Mouse (Mus musculus) hindbrain, embryonic 12.5 days (tissue): ENCODE measurements around the gene Cmtm3. TPM values are rescaled to one million over a fixed set of nuclear protein-coding genes. Genes with fewer than 3 reads are reported as not detected.
"Not testable (repeated sequence)": the region's sequence is repeated elsewhere in the genome, so short reads cannot be mapped to it uniquely, and the experiment has no call there.

Source experiments
- ATAC-seq: fragments of 200-750 bp; cut with Nextera tagmentation; 2 replicates; pipeline ENCODE4 v1.8.0; 2017; ENCODE audit warnings: moderate TSS enrichment; ENCODE audit not compliant: low FRiP score
- H3K27ac ChIP-seq: fragments of 300-500 bp; sonication (generic); 2 replicates; pipeline ENCODE4 v1.5.1; 2016; ENCODE audit warnings: mild to moderate bottlenecking
- H3K27me3 ChIP-seq: fragments of 300-500 bp; sonication (generic); 2 replicates; pipeline ENCODE4 v1.6.1; 2016; ENCODE audit warnings: mild to moderate bottlenecking
- H3K36me3 ChIP-seq: fragments of 300-500 bp; sonication (generic); 2 replicates; pipeline ENCODE4 v1.6.1; 2016; ENCODE audit warnings: mild to moderate bottlenecking
- H3K4me1 ChIP-seq: fragments of 300-500 bp; sonication (generic); 2 replicates; pipeline ENCODE4 v1.6.1; 2016
- H3K4me2 ChIP-seq: fragments of 300-500 bp; sonication (generic); replicated peaks from 2 replicates; pipeline ENCODE4 v1.6.1; 2016; ENCODE audit warnings: mild to moderate bottlenecking
- H3K4me3 ChIP-seq: fragments of 300-500 bp; sonication (generic); 2 replicates; pipeline ENCODE4 v1.5.1; 2016; ENCODE audit warnings: mild to moderate bottlenecking
- H3K9ac ChIP-seq: fragments of 300-500 bp; sonication (generic); 2 replicates; pipeline ENCODE4 v1.6.1; 2016; ENCODE audit warnings: mild to moderate bottlenecking, moderate library complexity
- H3K9me3 ChIP-seq: fragments of 300-500 bp; sonication (generic); replicated peaks from 2 replicates; pipeline ENCODE4 v1.6.1; 2016; ENCODE audit warnings: mild to moderate bottlenecking
- WGBS: fragments of 180-500 bp; shearing (Covaris S2); methylation state at CpG from one replicate; pipeline ENCODE4 v1.1.7; 2016; 5-methylcytosine and 5-hydroxymethylcytosine counted together
- polyA plus RNA-seq: library from polyadenylated mRNA; unstranded; fragments of >200 nt; fragmentation: Nextera tagmentation; extraction: Ambion mirVana; gene quantifications from 2 replicates; pipeline ENCODE4 v1.2.1, GENCODE M21; 2016

Cmtm3 gene
- 84.4 and 92.5 TPM in 2 replicates for polyA plus RNA-seq

- H3K9me3 ChIP-seq, result no peaks in the 10 kb centered on the region
- no peaks in the 10 kb centered on the region for H3K36me3 ChIP-seq
- 0 out of 2 replicates have a peak within 1 kb of the TSS, but pooled peaks have one; percentile 66 for H3K27ac ChIP-seq
- H3K4me1 ChIP-seq, result peaks cover 23% of the 10 kb centered on the region; the same call in 1 of the 2 replicates
- ATAC-seq, result no peak
- WGBS, result 18% methylated on average over 18 of the region's 18 CpGs
- peak within 1 kb of the TSS; percentile 54 for H3K4me3 ChIP-seq
- peak within 1 kb of the TSS; percentile 78 for H3K9ac ChIP-seq
- no peaks in the 10 kb centered on the region for H3K27me3 ChIP-seq
- peak within 1 kb of the TSS; percentile 74 for H3K4me2 ChIP-seq
These were observed at the start of gene Cmtm3 for GRCm38 (mm10) chr8:104339229-104339982. Cmtm3 (plus strand) TSS chr8:104339410.

DNA sequence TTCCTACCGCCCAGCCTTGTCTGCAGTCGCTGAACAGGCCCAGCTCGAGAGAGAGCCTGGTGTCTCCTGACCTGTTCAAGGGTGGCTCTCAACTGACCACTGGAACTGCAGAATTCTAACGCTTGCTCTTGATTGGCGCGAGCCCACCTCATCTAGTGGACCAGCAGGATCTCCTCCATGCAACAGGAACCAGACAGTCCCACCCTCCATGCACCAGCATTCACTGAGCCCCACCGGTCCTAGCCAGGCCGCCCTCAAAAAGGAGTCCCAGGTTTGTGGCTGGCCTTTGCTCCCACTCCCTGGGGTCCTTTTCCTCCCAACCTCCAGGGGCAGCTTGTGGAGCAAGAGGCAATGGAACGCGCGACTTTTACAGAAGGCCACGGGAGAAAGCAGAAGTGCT is 46.1 kb upstream of the Cmtm3 start, which contains the start of gene Cmtm2a:
Cmtm2a (minus strand) TSS at position 101 of the 400 bp plus-strand sequence.
- not testable (repeated sequence) for H3K4me2 ChIP-seq, ATAC-seq, H3K9ac ChIP-seq, H3K27ac ChIP-seq, H3K9me3 ChIP-seq, H3K36me3 ChIP-seq, H3K4me3 ChIP-seq, H3K4me1 ChIP-seq, H3K27me3 ChIP-seq
- 88% methylated on average over 12 of the region's 12 CpGs for WGBS

DNA sequence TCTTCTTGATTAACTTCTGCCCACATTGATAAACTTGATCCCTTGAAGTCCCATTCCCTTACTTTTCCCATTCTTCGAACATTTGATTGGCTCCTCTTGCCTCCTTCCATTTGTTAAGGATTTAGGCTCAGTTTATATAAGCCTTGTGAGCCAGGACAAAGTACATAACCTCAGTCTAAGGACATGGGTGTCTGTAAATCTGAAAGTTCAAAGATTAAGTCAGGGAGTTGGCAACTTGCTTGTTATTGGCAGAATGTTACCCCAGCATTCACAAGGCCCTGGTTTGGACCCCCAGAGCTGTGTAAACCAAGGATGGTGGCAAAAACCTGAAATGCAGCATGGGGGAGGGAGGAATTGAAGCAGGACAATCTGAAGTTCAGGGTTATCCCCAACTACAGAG is 44.8 kb upstream of the Cmtm3 start:
- H3K4me3 ChIP-seq, result no peak overlapping the region
- WGBS, result 87% methylated on average over 1 of the region's 1 CpGs
- no peak for ATAC-seq
- no peaks in the 10 kb centered on the region for H3K4me1 ChIP-seq
- H3K9ac ChIP-seq, result no peak overlapping the region
- H3K4me2 ChIP-seq, result no peak overlapping the region
- H3K9me3 ChIP-seq, result no peaks in the 10 kb centered on the region
- H3K27me3 ChIP-seq, result no peaks in the 10 kb centered on the region
- no peaks in the 10 kb centered on the region for H3K36me3 ChIP-seq
- no peak overlapping the region for H3K27ac ChIP-seq

- peak; percentile 85 for ATAC-seq
- not testable (repeated sequence) for H3K9ac ChIP-seq, H3K27me3 ChIP-seq, H3K9me3 ChIP-seq, H3K4me2 ChIP-seq, H3K36me3 ChIP-seq, H3K4me3 ChIP-seq, H3K27ac ChIP-seq, H3K4me1 ChIP-seq
- whole genome bisulfite sequencing, result 7% methylated on average over 3 of the region's 3 CpGs
These were observed 37.6 kb upstream of the Cmtm3 start for GRCm38 (mm10) chr8:104301577-104301976.

DNA sequence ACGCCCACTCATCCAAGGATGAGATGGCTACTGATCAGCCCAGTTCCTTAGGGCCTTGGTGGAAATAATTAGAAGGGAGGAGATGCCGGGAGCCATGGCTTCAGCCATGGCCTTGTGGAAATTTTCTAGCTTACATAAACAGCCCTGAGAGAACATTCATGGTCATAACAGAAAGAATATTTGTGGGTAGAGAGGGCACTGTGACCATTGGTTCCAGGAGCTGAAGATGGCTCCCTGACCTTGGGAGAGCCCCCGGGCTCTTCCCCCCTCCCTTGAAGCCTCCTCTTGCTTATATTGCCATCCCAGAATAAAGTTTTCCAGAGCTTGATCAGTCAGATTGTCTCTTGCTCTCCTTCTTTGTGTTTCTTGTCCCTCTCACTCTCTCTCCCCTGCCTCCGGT is 36.7 kb upstream of the Cmtm3 start:
- not testable (repeated sequence) for H3K27me3 ChIP-seq, H3K4me1 ChIP-seq, ATAC-seq, H3K4me3 ChIP-seq, H3K9ac ChIP-seq, H3K9me3 ChIP-seq, H3K4me2 ChIP-seq, H3K36me3 ChIP-seq, H3K27ac ChIP-seq
- WGBS, result 82% methylated on average over 4 of the region's 4 CpGs

DNA sequence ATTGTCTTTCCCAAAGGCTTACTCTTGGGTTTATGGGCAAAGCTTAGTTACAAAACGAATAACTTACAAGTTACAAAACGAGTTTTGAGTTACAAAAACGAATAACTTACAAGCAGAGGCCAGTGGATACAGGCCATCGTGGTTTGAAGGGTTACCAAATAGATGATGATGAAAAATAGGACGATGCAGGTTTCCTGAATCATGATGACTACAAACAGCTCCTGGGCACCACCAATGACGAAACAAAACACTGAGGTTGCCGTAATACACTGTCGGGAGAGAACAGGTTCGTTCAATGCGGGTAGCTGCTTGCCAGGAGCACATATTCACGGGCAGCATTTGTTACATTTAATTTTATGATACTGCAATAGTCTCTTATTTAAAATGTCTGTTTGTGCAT is 34.2 kb upstream of the Cmtm3 start:
- Histone ChIP-seq H3K9ac (no peak overlapping the region), H3K36me3 (no peaks in the 10 kb centered on the region), H3K4me3 (no peak overlapping the region), H3K4me2 (no peak overlapping the region), H3K27me3 (no peaks in the 10 kb centered on the region), H3K9me3 (no peaks in the 10 kb centered on the region), H3K4me1 (peaks cover 8% of the 10 kb centered on the region), H3K27ac (no peak overlapping the region)
- WGBS, result 90% methylated on average over 11 of the region's 11 CpGs
- no peak for ATAC-seq

- 59% methylated on average over 6 of the region's 6 CpGs for WGBS
- ATAC-seq, result not testable (repeated sequence)
These were observed 30.9 kb upstream of the Cmtm3 start for GRCm38 (mm10) chr8:104308341-104308740.

DNA sequence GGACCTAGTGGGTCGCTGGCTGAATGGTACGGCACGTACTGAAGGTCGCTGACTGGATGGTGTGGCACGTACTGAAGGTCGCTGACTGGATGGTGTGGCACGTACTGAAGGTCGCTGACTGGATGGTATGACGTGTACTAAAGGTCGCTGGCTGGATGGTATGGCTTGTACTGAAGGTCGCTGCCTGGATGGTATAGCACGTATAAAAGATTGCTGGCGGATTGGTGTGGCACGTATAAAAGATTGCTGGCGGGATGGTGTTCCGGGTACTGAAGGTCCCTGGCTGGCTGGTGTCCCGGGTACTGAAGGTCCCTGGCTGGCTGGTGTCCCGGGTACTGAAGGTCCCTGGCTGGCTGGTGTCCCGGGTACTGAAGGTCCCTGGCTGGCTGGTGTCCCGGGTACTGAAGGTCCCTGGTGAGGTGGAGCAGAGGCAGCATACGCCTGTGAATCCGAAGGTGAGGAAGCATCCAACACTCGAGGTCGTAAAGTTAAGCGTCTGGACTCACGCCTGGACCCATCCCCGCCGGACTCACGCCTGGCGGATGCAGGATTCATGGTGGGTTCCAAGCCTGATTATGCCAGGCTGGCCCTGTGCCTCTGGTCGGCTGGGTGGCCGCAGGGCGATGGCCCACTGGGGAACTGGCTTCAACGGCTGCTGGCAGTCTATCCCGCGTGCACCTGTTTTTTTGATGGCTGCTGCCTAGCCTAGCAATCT is 29.6 kb upstream of the Cmtm3 start, which contains the start of the genes Gm45711 and Cmtm1:
Gm45711 (minus strand) TSS at position 641 of the 715 bp plus-strand sequence.
Cmtm1 (minus strand) TSS at position 705 of the 715 bp plus-strand sequence.
- not testable (repeated sequence) for H3K4me1 ChIP-seq, H3K9me3 ChIP-seq, H3K9ac ChIP-seq, H3K4me2 ChIP-seq, H3K27me3 ChIP-seq, H3K4me3 ChIP-seq, H3K36me3 ChIP-seq, H3K27ac ChIP-seq, ATAC-seq
- WGBS, result 91% methylated on average over 36 of the region's 36 CpGs

More at GRCm38 (mm10) chr8:104308341-104308740, 30.9 kb upstream of the Cmtm3 start:
- H3K4me2 ChIP-seq, H3K4me1 ChIP-seq, H3K4me3 ChIP-seq, H3K27ac ChIP-seq, H3K9me3 ChIP-seq, H3K36me3 ChIP-seq, H3K27me3 ChIP-seq, H3K9ac ChIP-seq: not testable (repeated sequence)

- ATAC-seq, H3K9ac ChIP-seq, H3K36me3 ChIP-seq, H3K9me3 ChIP-seq, H3K27ac ChIP-seq, H3K4me1 ChIP-seq, H3K27me3 ChIP-seq, H3K4me3 ChIP-seq, H3K4me2 ChIP-seq: not testable (repeated sequence)
- 88% methylated on average over 3 of the region's 3 CpGs for WGBS
These were observed 27.2 kb upstream of the Cmtm3 start for GRCm38 (mm10) chr8:104312023-104312422.

DNA sequence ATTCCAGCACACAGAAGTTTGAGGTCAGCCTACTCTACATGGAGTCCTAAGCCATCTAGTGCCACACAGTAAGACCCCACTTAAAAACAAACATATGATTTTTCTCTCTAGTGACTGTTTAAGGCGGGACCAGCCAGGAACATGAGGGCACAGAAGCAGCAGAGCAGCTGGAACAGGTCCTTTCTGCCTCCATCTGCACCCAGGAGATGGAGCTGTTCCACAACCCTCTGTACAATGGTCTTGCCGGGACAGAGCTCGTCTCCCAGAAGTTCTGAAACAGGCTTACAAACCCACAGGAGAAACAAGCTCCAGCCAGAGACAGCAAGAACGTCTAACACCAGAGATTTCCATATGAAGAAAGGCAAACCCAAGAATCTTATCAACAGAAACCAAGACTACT is 25.9 kb upstream of the Cmtm3 start:
- Histone ChIP-seq H3K27ac (no peak overlapping the region), H3K9me3 (no peaks in the 10 kb centered on the region), H3K27me3 (no peaks in the 10 kb centered on the region), H3K9ac (no peak overlapping the region), H3K4me2 (no peak overlapping the region), H3K4me3 (no peak overlapping the region), H3K4me1 (no peaks in the 10 kb centered on the region), H3K36me3 (no peaks in the 10 kb centered on the region)
- WGBS, result 74% methylated on average over 4 of the region's 4 CpGs
- ATAC-seq, result no peak

DNA sequence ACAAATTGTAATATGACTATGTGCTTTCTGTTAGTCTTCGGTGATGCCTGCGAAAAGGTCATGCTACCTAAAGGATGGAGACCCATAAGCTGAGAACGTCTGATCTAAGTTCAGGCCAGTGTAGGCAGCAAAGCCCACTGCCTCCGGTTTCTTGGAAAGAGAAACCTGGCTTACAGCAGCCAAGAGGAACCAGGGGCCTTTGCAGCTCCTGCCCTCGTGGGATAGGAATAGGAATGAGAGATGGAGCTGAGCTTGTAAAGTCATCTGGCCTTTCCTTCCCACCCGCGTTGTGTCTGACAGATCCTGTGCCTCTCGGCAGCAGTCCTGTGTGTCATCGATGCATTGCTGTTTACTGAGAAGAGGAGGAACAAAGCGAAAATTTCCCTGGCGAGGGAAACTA is 17.9 kb upstream of the Cmtm3 start, which contains the start of gene Gm11020:
Gm11020 (plus strand) TSS at position 301 of the 400 bp plus-strand sequence.
- 88% methylated on average over 11 of the region's 11 CpGs for WGBS
- H3K4me2 ChIP-seq, H3K4me1 ChIP-seq: not testable (repeated sequence)

DNA sequence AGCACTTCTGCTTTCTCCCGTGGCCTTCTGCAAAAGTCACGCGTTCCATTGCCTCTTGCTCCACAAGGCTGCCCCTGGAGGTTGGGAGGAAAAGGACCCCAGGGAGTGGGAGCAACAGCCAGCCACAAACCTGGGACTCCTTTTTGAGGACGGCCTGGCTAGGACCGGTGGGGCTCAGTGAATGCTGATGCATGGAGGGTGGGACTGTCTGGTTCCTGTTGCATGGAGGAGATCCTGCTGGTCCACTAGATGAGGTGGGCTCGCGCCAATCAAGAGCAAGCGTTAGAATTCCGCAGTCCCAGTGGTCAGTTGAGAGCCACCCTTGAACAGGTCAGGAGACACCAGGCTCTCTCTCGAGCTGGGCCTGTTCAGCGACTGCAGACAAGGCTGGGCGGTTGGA is 17.3 kb upstream of the Cmtm3 start, which contains the start of gene Cmtm2b:
Cmtm2b (plus strand) TSS at position 301 of the 400 bp plus-strand sequence.
- not testable (repeated sequence) for H3K36me3 ChIP-seq, H3K27ac ChIP-seq, ATAC-seq, H3K4me3 ChIP-seq, H3K4me2 ChIP-seq, H3K9me3 ChIP-seq, H3K27me3 ChIP-seq, H3K9ac ChIP-seq, H3K4me1 ChIP-seq
- 90% methylated on average over 12 of the region's 12 CpGs for WGBS

More for the DNA sequence above, 17.9 kb upstream of the Cmtm3 start, which contains the start of gene Gm11020:
- H3K27ac ChIP-seq, H3K36me3 ChIP-seq, H3K9ac ChIP-seq, H3K9me3 ChIP-seq, ATAC-seq, H3K4me3 ChIP-seq, H3K27me3 ChIP-seq: not testable (repeated sequence)
